Mouse (Mus musculus) adrenal gland, adult 2 months (tissue): Measurements from ENCODE around the gene Bex1. TPM values are rescaled to one million over a fixed set of nuclear protein-coding genes. Genes with fewer than 3 reads are reported as not detected.
A peak's percentile ranks its signal among the peaks of the same experiment; 100 is the strongest.

Source experiments
- DNase-seq: peaks from one replicate; pipeline ENCODE4 v3.0.0; 2021
- microRNA-seq, 2 experiments: library from miRNA; unstranded; fragments of <30 nt; microRNA quantifications; one replicate each; pipeline ENCODE4 v1.2.0; 2021
- polyA plus RNA-seq: library from polyadenylated mRNA; depleted of rRNA; stranded (reverse); fragments of >200 nt; gene quantifications from 2 replicates; pipeline ENCODE4 v1.2.3, GENCODE M21; 2012; rRNA removed
- total RNA-seq, 2 experiments: library from RNA; stranded (reverse); gene quantifications; 2 replicates each; pipeline ENCODE4 v1.2.3; 2021

Gene Bex1
- total and polyA plus RNA-seq, 3 experiments = 1.9 to 20.5 (median 12.9) TPM

- DNase-seq = peak; percentile 80
These were observed 43.2 kb downstream of the Bex1 start, which contains the start of gene Tceal8 for GRCm38 (mm10) chrX:136172118-136172551. Gene Tceal8 (minus strand): TSS chrX:136172342.

- peak; percentile 59 for DNase-seq
These were observed 43.9 kb downstream of the Bex1 start for GRCm38 (mm10) chrX:136171189-136172117.

- peak; percentile 1 for DNase-seq
These were observed 44.7 kb downstream of the Bex1 start for GRCm38 (mm10) chrX:136170625-136171024.

Small RNAs within 50 kb of the gene (microRNA-seq; reads per million reads assigned to microRNA genes)
- gene Mir6383 = 0 reads per million in 2 experiments

Other genes with a start within 250 kb of the Bex1 start
- 10 to 100 TPM; 28.6 to 97.9 TPM for gene Arxes2, start 221.7 kb downstream of the Bex1 start, total RNA-seq
- 41.3 and 107 TPM in 2 replicates for gene Arxes2, start 221.7 kb downstream of the Bex1 start, polyA plus RNA-seq
- 10 to 100 TPM in 1 of 2 experiments, 1 to 10 TPM in 1; 8.4 to 22.3 TPM for gene Arxes1, start 182.1 kb downstream of the Bex1 start, total RNA-seq
- 13.0 and 31.9 TPM in 2 replicates for gene Arxes1, start 182.1 kb downstream of the Bex1 start, polyA plus RNA-seq
- gene Bex2, start 147.3 kb downstream of the Bex1 start, total RNA-seq = 10 to 100 TPM; 16.0 to 33.7 TPM
- gene Bex2, start 147.3 kb downstream of the Bex1 start, polyA plus RNA-seq = 1.4 TPM in 2 replicates
- not detected for gene Nxf3, start 130.3 kb downstream of the Bex1 start, total RNA-seq
- gene Nxf3, start 130.3 kb downstream of the Bex1 start, polyA plus RNA-seq = not detected in 2 replicates
- 1 to 10 TPM; 3.3 to 7.9 TPM for gene Bex4, start 76.5 kb downstream of the Bex1 start, total RNA-seq
- 0.30 TPM in 1 of 2 replicates, not detected in the other for gene Bex4, start 76.5 kb downstream of the Bex1 start, polyA plus RNA-seq
- 10 to 100 TPM; 37.1 to 56.5 TPM for gene Tceal8, start 43.2 kb downstream of the Bex1 start, total RNA-seq
- 0.87 and 1.2 TPM in 2 replicates for gene Tceal8, start 43.2 kb downstream of the Bex1 start, polyA plus RNA-seq
- gene Tceal5, start 11.6 kb downstream of the Bex1 start, total RNA-seq = 1 to 10 TPM in 1 of 2 experiments, under 1 TPM in 1; 0.69 to 2.3 TPM
- not detected in 2 replicates for gene Tceal5, start 11.6 kb downstream of the Bex1 start, polyA plus RNA-seq
- gene Tceal7, start 734 bp downstream of the Bex1 start, total RNA-seq = not detected
- gene Tceal7, start 734 bp downstream of the Bex1 start, polyA plus RNA-seq = not detected in 2 replicates
- gene Tceal9, start 29.6 kb upstream of the Bex1 start, total RNA-seq = 100 to 1,000 TPM; 252 to 337 TPM
- gene Tceal9, start 29.6 kb upstream of the Bex1 start, polyA plus RNA-seq = 4.4 and 7.1 TPM in 2 replicates
- 100 to 1,000 TPM in 1 of 2 experiments, 10 to 100 TPM in 1; 96.8 to 195 TPM for gene Bex3, start 54.7 kb upstream of the Bex1 start, total RNA-seq
- 24.3 and 34.2 TPM in 2 replicates for gene Bex3, start 54.7 kb upstream of the Bex1 start, polyA plus RNA-seq